Mouse (Mus musculus) liver, embryonic 15.5 days (tissue): Measurements from ENCODE around the gene Ccnl1. TPM values are rescaled to one million over a fixed set of nuclear protein-coding genes. Genes with fewer than 3 reads are reported as not detected.

Experiments
- ATAC-seq: fragments of 200-750 bp; cut with Nextera tagmentation; 2 replicates; pipeline ENCODE4 v1.8.0; 2017; ENCODE audit warnings: moderate number of reproducible peaks, mild to moderate bottlenecking, moderate library complexity; ENCODE audit not compliant: insufficient read depth
- H3K27ac ChIP-seq: fragments of 300-500 bp; sonication (generic); replicated peaks from 2 replicates; pipeline ENCODE4 v1.5.1; 2015; ENCODE audit warnings: mild to moderate bottlenecking, inconsistent platforms
- H3K27me3 ChIP-seq: fragments of 300-500 bp; sonication (generic); 2 replicates; pipeline ENCODE4 v1.6.1; 2015; ENCODE audit warnings: mild to moderate bottlenecking, inconsistent platforms
- H3K36me3 ChIP-seq: fragments of 300-500 bp; sonication (generic); replicated peaks from 2 replicates; pipeline ENCODE4 v1.6.1; 2015; ENCODE audit warnings: moderate library complexity, mild to moderate bottlenecking, inconsistent platforms
- H3K4me1 ChIP-seq: fragments of 300-500 bp; sonication (generic); replicated peaks from 2 replicates; pipeline ENCODE4 v1.6.1; 2015; ENCODE audit warnings: inconsistent platforms
- H3K4me2 ChIP-seq: fragments of 300-500 bp; sonication (generic); 2 replicates; pipeline ENCODE4 v1.6.1; 2015; ENCODE audit warnings: moderate library complexity, mild to moderate bottlenecking, inconsistent platforms
- H3K4me3 ChIP-seq: fragments of 300-500 bp; sonication (generic); replicated peaks from 2 replicates; pipeline ENCODE4 v1.5.1; 2015; ENCODE audit warnings: mild to moderate bottlenecking, inconsistent platforms
- H3K9ac ChIP-seq: fragments of 300-500 bp; sonication (generic); 2 replicates; pipeline ENCODE4 v1.6.1; 2015; ENCODE audit warnings: moderate library complexity, mild to moderate bottlenecking, inconsistent platforms
- H3K9me3 ChIP-seq: fragments of 300-500 bp; sonication (generic); replicated peaks from 2 replicates; pipeline ENCODE4 v1.6.1; 2016; ENCODE audit warnings: inconsistent platforms
- WGBS: fragments of 180-500 bp; shearing (Covaris S2); methylation state at CpG from one replicate; pipeline ENCODE4 v1.1.7; 2015; ENCODE audit warnings: mixed read lengths; ENCODE audit not compliant: insufficient replicate concordance; 5-methylcytosine and 5-hydroxymethylcytosine counted together
- polyA plus RNA-seq: library from polyadenylated mRNA; unstranded; fragments of >200 nt; fragmentation: Nextera tagmentation; extraction: Ambion mirVana; gene quantifications from 2 replicates; pipeline ENCODE4 v1.2.1, GENCODE M21; 2015

Ccnl1 gene
- polyA plus RNA-seq, 1 experiment from 2014 or later: 45.2 TPM

DNA sequence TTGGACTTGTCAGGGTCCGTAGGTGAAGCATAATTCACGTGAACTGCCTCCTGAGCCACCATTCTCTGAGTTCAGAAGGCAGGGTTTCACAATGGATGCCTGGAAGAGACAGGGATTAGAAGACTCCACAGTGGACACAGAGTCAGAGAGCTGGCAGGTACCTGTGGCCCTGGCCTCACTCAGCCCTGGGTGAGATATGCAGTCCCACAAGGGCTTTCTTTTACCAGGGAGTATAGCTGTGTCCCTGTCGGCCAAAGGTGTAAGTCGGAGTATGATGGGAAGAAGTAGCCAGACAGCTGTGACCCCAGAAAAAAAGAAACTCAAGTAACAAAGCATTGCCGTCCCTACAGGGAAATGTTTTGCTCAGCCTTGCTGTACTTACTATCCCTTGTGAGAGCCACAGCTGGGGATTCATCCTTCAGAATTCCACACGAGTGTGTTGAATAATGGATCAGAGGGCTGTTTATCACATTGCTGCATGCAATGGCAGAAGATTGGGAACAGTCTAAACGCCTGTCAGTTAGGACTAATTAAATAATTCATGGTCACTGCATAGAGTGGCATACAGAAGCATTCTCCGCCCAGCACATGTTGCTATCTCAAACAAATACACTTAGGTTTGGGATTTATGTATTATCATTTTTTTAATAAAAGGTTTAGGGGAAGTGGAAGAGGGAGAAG is 59.3 kb downstream of the Ccnl1 start:
- no peak for ATAC-seq
- Histone ChIP-seq H3K4me1 (peaks cover 15% of the 10 kb centered on the region), H3K27me3 (no peaks in the 10 kb centered on the region), H3K36me3 (no peaks in the 10 kb centered on the region), H3K4me3 (no peak overlapping the region), H3K27ac (no peak overlapping the region), H3K4me2 (no peak overlapping the region), H3K9ac (no peak overlapping the region), H3K9me3 (no peaks in the 10 kb centered on the region)
- 58% methylated on average over 8 of the region's 8 CpGs for WGBS

DNA sequence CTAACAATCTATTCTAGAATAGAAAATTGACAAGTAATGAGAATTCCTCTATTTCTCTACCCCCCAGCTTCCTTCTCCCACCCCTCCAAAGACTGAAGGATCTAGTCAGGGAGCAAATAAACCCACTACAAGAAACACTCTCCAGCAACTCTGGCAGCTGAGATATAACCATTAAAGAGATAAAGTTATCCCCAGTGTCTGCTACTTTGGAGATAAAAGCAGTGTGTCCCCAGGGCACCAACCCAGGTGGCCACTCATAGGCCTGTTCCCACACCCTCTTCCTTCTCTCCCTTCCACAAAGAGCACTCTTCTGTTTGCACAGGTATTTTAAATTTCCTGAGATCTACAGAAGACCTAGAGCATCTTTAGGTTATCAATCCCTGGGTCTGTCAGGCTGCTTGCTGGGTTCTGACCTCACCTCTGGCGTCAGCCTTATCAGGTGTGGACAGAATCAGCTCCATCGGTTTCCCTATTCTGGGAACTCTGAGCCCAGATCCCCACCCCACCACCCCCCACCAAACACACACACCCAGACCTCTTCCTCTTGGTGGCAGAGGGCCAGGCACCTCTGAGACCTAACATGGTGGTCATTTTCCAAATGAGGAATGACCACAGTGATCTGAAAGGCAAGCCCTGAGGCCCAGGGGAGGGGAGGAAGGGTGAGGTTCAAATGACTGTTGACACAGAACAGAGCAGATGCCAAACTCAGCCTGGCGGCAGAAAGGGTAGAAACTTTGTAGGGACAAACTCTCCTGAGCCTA is 60.6 kb downstream of the Ccnl1 start:
- H3K27ac ChIP-seq: no peak overlapping the region
- 16% methylated on average over 3 of the region's 3 CpGs for WGBS
- ATAC-seq: 0 out of 2 replicates have a peak, but pooled peaks have one; percentile 18
- H3K27me3 ChIP-seq: no peaks in the 10 kb centered on the region
- no peak overlapping the region for H3K4me3 ChIP-seq
- peaks cover 15% of the 10 kb centered on the region for H3K4me1 ChIP-seq
- H3K9me3 ChIP-seq: no peaks in the 10 kb centered on the region
- no peaks in the 10 kb centered on the region for H3K36me3 ChIP-seq
- no peak overlapping the region for H3K4me2 ChIP-seq
- no peak overlapping the region for H3K9ac ChIP-seq
